Mouse (Mus musculus) cerebellum, adult 2 months (tissue): Measurements from ENCODE around the gene Fancl.

Source experiments
- CTCF ChIP-seq: fragments of 200-500 bp; IDR thresholded peaks from 2 replicates; pipeline ENCODE4 v1.5.1; 2011; ENCODE audit warnings: low read depth, mild to moderate bottlenecking, control low read depth, low read length, moderate library complexity, borderline replicate concordance; ENCODE audit not compliant: insufficient read depth
- POLR2A ChIP-seq: fragments of 200-500 bp; IDR thresholded peaks from 2 replicates; pipeline ENCODE4 v1.6.1; 2011; ENCODE audit warnings: low read length, control low read depth, borderline replicate concordance; ENCODE audit not compliant: insufficient read depth

- TF ChIP-seq POLR2A (no peak), CTCF (no peak)
Observed at GRCm38 (mm10) chr11:26395561-26395960, 9.6 kb downstream of the Fancl start.
